Mouse (Mus musculus) cerebellum, postnatal 4 days (tissue): ENCODE results near the gene Ppt1.

Experiments used
- DNase-seq, 2 experiments: peaks; one replicate each; pipeline ENCODE4 v3.0.0; 2022; ENCODE audit warnings: low spot score in 2 of 2, mixed read lengths in 1 of 2

The Ppt1 gene

DNA sequence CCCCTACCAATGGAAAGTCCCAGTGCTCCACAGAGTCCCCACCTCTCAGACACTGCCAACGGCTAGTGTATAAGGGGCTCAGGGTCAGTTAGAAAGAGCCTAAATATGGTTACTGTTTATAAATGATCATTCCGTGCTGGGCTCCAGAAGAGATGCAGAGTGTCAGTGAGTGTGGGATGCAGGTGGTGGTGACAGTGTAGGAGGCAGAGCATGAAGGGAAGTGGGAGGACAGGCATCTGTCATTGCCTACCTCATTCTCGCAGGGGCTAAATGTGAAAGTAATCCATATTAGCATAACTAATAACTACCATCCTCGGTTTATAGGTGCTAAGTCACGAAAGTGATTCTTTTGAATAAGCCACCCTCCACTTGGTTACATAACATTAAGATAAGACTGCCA, 34.7 kb downstream of the Ppt1 start:
- DNase-seq: no peak

DNA sequence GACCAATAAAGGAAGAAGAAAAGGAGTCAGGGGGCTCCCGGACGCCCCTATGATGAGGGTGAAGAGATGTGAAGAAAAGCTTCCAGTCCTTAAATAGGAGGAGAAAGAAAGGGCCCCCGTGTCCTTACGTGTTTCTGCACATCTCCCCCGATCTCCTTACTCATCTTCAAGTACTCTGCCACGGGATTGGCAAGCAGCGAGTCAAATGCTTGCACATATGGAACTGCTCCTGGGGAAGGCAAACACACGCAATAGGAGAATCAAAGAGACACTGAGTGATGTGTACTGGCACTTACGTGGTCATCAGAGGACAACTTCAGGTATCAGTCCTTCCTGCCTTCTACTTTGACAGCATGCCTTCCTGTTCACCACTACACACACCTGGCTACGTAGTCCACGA, 35.2 kb downstream of the Ppt1 start:
- DNase-seq: no peak

- no peak for DNase-seq
These were observed 35.9 kb downstream of the Ppt1 start for GRCm38 (mm10) chr4:122871989-122872388.

DNA sequence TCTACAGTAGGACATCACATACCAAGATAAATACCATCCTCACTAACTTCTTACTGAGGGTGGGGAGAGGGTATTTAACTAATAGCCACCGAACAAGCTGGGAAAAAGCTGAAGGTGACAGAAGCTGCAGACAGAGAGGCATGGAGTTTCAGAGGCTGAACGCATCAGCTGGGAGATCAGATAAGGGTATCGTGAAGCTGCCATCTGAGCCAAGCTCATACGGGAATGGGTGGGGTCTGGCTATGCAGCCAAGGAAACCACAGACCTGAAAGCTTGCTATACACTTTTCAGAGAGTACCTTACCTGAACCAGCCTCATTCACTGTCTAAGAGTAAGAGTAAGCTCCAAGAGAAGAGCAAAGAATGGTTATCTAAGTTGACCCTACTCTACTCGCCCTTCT, 37.0 kb downstream of the Ppt1 start:
- no peak for DNase-seq

GRCm38 (mm10) chr4:122873512-122873911, 37.5 kb downstream of the Ppt1 start:
- no peak for DNase-seq

GRCm38 (mm10) chr4:122878333-122879070, 42.5 kb downstream of the Ppt1 start:
- no peak for DNase-seq

DNA sequence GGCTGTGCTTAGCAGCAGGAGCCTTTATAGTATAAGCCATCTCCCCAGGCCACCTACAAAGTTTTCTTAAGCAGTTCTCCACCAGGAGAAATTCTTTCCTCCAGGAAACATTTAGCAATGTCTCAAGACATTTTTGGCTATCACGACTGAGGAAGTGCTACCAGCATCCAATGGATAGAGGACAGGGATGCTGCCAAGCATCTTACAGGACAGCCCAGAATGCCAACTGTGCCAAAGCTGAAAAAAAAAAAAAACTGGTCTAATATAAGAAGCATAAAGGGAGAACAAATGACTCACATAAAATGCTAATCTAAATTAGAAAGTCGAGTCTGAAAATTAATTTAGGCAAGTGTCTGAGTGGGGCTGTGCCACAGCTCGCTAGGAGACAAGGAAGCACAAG, 46.5 kb downstream of the Ppt1 start:
- no peak for DNase-seq

GRCm38 (mm10) chr4:122883294-122883693, 47.3 kb downstream of the Ppt1 start:
- DNase-seq: no peak

DNA sequence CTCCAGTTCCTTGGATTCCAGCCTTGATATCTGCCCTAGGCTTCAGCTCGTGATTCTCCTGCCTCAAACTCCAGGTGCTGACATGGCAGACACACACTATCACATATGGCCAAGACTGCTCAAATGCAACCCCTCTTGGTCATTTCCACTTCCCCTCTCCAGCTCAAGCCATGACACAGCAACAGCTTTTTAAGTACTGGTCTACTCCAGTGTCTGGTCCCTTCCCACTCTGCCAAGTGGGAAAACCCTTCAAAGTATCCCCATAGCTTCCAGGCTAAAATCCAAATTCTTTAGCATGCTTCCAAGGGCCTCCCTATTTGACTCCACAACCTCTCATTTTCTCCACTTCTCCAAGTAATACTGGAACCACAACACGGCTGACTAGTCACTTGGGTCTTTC, 48.0 kb downstream of the Ppt1 start:
- no peak for DNase-seq

DNA sequence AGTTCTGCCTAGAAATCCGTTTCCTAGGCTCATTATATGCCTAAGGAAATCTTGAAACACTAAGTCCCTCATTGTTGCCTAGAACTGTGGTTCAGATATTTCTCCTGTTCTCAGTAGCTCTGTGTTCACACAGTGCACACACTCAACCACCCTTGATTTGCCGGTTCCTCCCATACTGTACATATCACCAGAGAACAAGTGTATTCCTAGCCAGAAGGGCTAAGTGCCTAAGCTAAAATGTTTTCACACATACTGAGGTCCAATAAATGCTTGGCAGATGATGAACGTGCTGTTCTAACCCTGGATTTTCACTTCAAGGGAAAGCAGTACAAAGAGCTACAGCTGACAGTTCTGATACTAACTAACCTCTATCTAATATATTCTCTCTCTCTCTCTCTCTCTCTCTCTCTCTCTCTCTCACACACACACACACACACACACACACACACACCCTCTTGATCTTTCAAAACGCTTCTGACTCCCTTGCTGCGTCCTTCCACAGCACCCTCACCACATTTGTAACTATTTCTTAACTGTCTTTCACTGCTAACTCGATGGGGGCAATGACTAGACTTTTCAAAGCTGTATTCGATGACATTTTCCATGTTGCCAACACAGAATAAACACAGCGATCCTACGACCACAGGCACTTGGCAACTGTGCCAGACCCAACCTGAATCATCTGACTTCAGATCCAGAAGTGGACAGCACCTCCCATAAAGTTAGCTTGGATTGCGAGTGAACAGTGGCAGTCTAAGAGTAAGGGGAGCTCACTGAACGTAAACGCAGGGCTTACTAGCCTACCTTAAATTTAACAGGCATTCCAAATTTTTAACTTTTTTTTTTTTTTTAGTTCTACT, 48.7 kb downstream of the Ppt1 start:
- DNase-seq: no peak

- DNase-seq: peak; percentile 92 to 95
These were observed 49.9 kb downstream of the Ppt1 start, which contains the start of gene Cap1 for GRCm38 (mm10) chr4:122885768-122886578. Cap1 (minus strand) TSS chr4:122886056.

DNA sequence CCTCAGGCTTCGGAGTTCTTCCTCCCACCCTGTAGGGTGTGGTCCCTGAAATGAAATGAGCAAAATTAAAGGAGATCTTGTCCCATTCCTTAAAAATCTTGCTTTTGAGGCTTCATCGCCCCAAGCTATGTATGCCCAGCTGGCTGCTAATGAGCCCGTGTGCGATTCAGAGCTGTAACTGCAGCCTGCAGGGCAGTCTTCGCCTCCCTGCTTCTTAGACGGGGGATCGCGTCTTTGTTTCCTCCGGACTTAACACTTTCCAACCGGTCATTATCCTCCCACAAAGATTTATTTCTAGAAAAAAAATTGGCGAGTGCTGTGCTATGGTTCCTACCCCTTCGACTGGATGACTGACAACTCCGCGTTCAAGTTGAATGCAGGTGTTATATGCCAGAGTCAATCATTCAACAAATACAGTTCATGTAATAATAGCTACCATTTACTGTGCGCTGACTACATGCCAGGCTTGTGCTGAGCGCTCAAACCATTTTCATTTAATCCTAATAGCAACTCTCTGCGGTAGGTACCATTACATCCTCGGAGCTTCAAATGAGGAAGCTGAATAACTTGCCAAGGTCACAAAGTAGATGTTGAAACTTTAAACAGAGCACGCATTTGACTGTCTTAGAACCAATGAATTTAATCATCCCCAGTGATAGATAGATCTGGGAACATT, 50.7 kb downstream of the Ppt1 start:
- no peak for DNase-seq

DNA sequence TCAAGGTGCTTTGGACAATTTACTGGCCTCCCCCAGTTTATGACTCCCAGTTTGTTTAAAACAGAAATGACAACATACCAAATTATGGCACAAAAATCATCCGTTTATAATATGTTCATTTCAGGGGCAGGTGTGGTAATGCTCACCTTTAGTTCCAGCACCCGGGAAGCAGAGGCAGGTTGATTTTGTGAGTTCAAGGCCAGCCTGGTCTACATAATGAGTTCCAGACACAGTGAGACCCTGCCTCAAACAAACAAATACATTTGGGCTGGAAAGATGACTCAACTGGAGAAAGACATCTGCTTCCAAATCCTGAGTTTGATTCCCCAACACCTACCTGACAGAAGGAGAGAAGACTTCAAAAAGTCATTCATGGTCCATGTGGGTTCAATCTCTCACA, 51.3 kb downstream of the Ppt1 start:
- no peak for DNase-seq

GRCm38 (mm10) chr4:122890881-122891481, 54.9 kb downstream of the Ppt1 start:
- peak; percentile 58 to 85 for DNase-seq

DNA sequence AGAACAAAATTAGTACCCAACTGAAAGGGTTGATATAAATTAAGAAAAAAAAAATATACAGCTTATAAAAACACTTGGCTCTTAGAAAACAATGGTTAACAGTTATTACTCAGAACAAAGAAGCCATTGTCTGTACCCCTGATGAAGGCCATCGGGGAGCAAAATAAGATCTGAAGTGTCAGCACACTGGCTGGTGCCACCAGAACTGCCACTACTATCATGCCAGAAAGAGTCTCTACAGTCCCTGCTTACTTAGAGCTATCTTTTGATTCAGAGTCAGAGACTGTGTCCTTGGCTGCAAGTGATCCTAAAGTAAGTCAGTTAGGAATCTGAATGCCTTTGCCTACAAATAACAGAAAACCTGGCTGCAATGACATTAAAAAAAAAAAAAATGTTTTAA, 55.6 kb downstream of the Ppt1 start:
- DNase-seq: no peak

- no peak for DNase-seq
These were observed 56.1 kb downstream of the Ppt1 start for GRCm38 (mm10) chr4:122892157-122892556.

- DNase-seq: no peak
These were observed 61.7 kb downstream of the Ppt1 start for GRCm38 (mm10) chr4:122897750-122898149.

DNA sequence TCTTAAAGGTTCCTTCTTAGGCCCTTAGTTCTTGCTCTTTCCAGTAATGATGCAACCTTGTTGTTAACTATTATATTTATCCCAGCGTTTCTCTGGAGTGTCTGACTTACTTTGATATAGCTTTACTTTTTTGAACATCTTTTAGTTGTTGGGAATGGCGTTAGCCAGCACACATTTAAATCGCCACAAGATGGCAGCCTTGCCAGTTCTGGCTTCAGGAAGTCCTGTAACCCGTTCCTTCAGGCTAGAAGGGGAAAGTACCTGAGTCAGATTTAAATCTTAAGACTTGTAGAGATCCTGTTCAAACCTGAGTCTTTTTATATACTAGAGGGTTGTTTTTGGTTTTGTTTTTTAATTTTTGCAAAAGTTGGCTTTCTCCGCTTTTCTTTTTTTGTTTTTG, 62.3 kb downstream of the Ppt1 start:
- DNase-seq: peak; percentile 41 to 66

GRCm38 (mm10) chr4:122902156-122902555, 66.1 kb downstream of the Ppt1 start:
- DNase-seq: no peak

DNA sequence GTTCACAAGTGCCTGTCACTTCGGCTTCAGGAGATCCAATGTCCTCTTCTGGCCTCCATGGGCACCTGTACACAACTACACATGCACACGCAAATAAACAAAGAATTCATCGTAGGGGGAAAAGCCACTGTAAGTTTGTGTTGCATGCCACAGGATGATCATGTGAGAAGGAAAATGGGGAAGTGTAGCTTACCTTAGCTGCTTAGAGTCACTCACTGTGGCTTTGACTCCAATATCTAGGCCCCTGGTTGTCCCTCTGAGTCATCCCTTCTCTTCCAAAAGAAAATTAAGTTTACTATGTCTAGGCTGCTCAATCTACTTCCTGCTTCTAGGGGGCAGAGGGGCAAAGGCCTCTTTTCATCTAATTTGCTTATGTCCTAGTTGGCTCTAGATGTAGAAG, 67.7 kb downstream of the Ppt1 start:
- no peak for DNase-seq

GRCm38 (mm10) chr4:122905359-122905758, 69.3 kb downstream of the Ppt1 start:
- DNase-seq: no peak
